Mouse (Mus musculus) limb, embryonic 11.5 days (tissue): ENCODE data around the gene Pih1d1. TPM values are rescaled to one million over a fixed set of nuclear protein-coding genes. Genes with fewer than 3 reads are reported as not detected.
"Not testable (repeated sequence)": the region's sequence is repeated elsewhere in the genome, so short reads cannot be mapped to it uniquely, and the experiment has no call there.

Experiments used
- ATAC-seq: fragments of 200-750 bp; cut with Nextera tagmentation; 2 replicates; pipeline ENCODE4 v1.8.0; 2017; ENCODE audit warnings: low read depth; ENCODE audit not compliant: insufficient number of reproducible peaks, low FRiP score, low TSS enrichment
- DNase-seq: peaks from one replicate; pipeline ENCODE4 v3.0.0-alpha.2; 2015; ENCODE audit warnings: low spot score
- H3K27ac ChIP-seq: fragments of 300-500 bp; sonication (generic); replicated peaks from 2 replicates; pipeline ENCODE4 v1.5.1; 2014; ENCODE audit warnings: low read depth, mild to moderate bottlenecking, low read length
- H3K27me3 ChIP-seq: fragments of 300-500 bp; sonication (generic); 2 replicates; pipeline ENCODE4 v1.6.1; 2014; ENCODE audit warnings: mild to moderate bottlenecking, low read length, mixed read lengths; ENCODE audit not compliant: control insufficient read depth, insufficient read depth
- H3K36me3 ChIP-seq: fragments of 300-500 bp; sonication (generic); 2 replicates; pipeline ENCODE4 v1.6.1; 2014; ENCODE audit warnings: mild to moderate bottlenecking, low read length, moderate library complexity, mixed read lengths; ENCODE audit not compliant: control insufficient read depth, insufficient read depth
- H3K4me1 ChIP-seq: fragments of 300-500 bp; sonication (generic); 2 replicates; pipeline ENCODE4 v1.6.1; 2014; ENCODE audit warnings: low read length, mixed read lengths; ENCODE audit not compliant: control insufficient read depth, insufficient read depth
- H3K4me2 ChIP-seq: fragments of 300-500 bp; sonication (generic); 2 replicates; pipeline ENCODE4 v1.6.1; 2014; ENCODE audit warnings: low read depth, mild to moderate bottlenecking, moderate library complexity; ENCODE audit not compliant: severe bottlenecking
- H3K4me3 ChIP-seq: fragments of 300-500 bp; sonication (generic); 2 replicates; pipeline ENCODE4 v1.5.1; 2014; ENCODE audit warnings: low read depth, low read length
- H3K9ac ChIP-seq: fragments of 300-500 bp; sonication (generic); 2 replicates; pipeline ENCODE4 v1.6.1; 2014; ENCODE audit warnings: mild to moderate bottlenecking, low read length
- H3K9me3 ChIP-seq: fragments of 300-500 bp; sonication (generic); 2 replicates; pipeline ENCODE4 v1.6.1; 2016; ENCODE audit warnings: low read length; ENCODE audit not compliant: control insufficient read depth
- WGBS: fragments of 180-500 bp; shearing (Covaris S2); extraction: QIAGEN DNeasy Blood & Tissue Kit; methylation state at CpG from one replicate; pipeline ENCODE4 v1.1.7; 2014; 5-methylcytosine and 5-hydroxymethylcytosine counted together
- polyA plus RNA-seq: library from polyadenylated mRNA; unstranded; fragments of >200 nt; fragmentation: Nextera tagmentation; extraction: Ambion mirVana; gene quantifications from 2 replicates; pipeline ENCODE4 v1.2.1, GENCODE M21; 2014

Gene Pih1d1
- polyA plus RNA-seq, 1 experiment from 2014 or later: 106 TPM

GRCm38 (mm10) chr7:45147899-45148298, 6.2 kb upstream of the Pih1d1 start:
- no peak for ATAC-seq
- Histone ChIP-seq H3K4me1 (0 out of 2 replicates have a peak, but pooled peaks cover 10% of the 10 kb centered on the region), H3K27me3 (no peaks in the 10 kb centered on the region), H3K9ac (no peak overlapping the region), H3K36me3 (peaks cover 2% of the 10 kb centered on the region; the same call in 1 of the 2 replicates), H3K27ac (no peak overlapping the region), H3K4me2 (no peak overlapping the region), H3K9me3 (no peaks in the 10 kb centered on the region), H3K4me3 (no peak overlapping the region)
- no peak for DNase-seq
- WGBS: 91% methylated on average over 11 of the region's 11 CpGs

GRCm38 (mm10) chr7:45148534-45149098, 5.5 kb upstream of the Pih1d1 start:
- H3K9me3 ChIP-seq: no peaks in the 10 kb centered on the region
- peaks cover 2% of the 10 kb centered on the region; the same call in 1 of the 2 replicates for H3K36me3 ChIP-seq
- WGBS: 66% methylated on average over 4 of the region's 4 CpGs
- no peak overlapping the region for H3K27ac ChIP-seq
- no peak overlapping the region for H3K4me2 ChIP-seq
- H3K27me3 ChIP-seq: no peaks in the 10 kb centered on the region
- H3K9ac ChIP-seq: peak overlapping the region; percentile 1; the same call in 1 of the 2 replicates
- no peak for DNase-seq
- H3K4me3 ChIP-seq: no peak overlapping the region
- 0 out of 2 replicates have a peak, but pooled peaks cover 10% of the 10 kb centered on the region for H3K4me1 ChIP-seq
- ATAC-seq: no peak

- WGBS: 77% methylated on average over 6 of the region's 6 CpGs
- DNase-seq: no peak
- Histone ChIP-seq H3K27ac (no peak overlapping the region), H3K4me3 (no peak overlapping the region), H3K4me2 (no peak overlapping the region), H3K9me3 (no peaks in the 10 kb centered on the region), H3K9ac (no peak overlapping the region), H3K36me3 (peaks cover 2% of the 10 kb centered on the region; the same call in 1 of the 2 replicates), H3K4me1 (0 out of 2 replicates have a peak, but pooled peaks cover 10% of the 10 kb centered on the region), H3K27me3 (no peaks in the 10 kb centered on the region)
- ATAC-seq: no peak
These were observed 4.6 kb upstream of the Pih1d1 start for GRCm38 (mm10) chr7:45149545-45149944.

DNA sequence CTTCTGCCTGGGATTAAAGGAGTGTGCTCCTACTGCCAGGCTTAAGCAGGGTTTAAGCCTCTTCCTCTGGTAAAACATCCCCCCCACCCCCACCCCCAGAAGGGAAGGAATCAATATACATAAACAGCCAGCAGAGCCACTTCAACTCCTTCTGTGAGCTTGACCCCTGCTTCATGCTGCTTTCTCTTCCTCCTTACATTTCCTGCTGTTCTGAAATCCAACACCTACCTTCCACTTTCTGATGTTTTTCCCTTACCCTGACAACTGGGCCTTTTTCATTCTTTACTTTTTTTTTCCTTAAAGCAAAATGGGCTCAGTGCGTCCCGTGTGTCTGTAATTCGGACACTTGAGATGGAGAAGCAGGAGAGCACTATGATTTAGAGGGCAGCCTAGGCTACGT, 3.8 kb upstream of the Pih1d1 start:
- 44% methylated on average over 4 of the region's 4 CpGs for WGBS
- DNase-seq (no peak), ATAC-seq (no peak)
- Histone ChIP-seq H3K9me3 (no peaks in the 10 kb centered on the region), H3K27me3 (no peaks in the 10 kb centered on the region), H3K4me2 (no peak overlapping the region), H3K4me3 (no peak overlapping the region), H3K4me1 (0 out of 2 replicates have a peak, but pooled peaks cover 12% of the 10 kb centered on the region), H3K27ac (no peak overlapping the region), H3K9ac (no peak overlapping the region), H3K36me3 (peaks cover 2% of the 10 kb centered on the region; the same call in 1 of the 2 replicates)

DNA sequence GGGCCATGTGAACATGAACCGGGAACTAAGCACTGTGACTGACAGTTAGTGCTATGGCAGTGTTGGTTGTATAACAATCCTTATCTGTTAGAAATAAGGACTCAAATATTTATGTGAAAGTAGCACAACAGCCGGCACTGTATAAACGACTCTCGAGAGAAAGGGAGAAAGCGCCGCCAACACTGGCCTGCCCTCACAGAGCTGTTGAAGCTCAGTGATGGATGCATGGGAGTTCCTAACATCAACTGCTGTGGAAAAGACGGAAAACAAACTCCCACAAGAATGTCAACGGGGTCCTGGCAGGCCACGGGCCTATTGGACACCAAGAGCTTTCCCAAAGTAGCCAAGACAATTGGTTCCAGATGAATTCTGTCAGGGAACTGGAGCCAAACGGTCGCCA, 2.8 kb upstream of the Pih1d1 start:
- ATAC-seq (no peak), DNase-seq (no peak)
- no peaks in the 10 kb centered on the region for H3K9me3 ChIP-seq
- no peak overlapping the region for H3K4me3 ChIP-seq
- no peaks in the 10 kb centered on the region for H3K27me3 ChIP-seq
- H3K36me3 ChIP-seq: peaks cover 2% of the 10 kb centered on the region; the same call in 1 of the 2 replicates
- peak overlapping the region; percentile 33; the same call in 1 of the 2 replicates for H3K27ac ChIP-seq
- no peak overlapping the region for H3K9ac ChIP-seq
- 0 out of 2 replicates have a peak, but pooled peaks cover 14% of the 10 kb centered on the region for H3K4me1 ChIP-seq
- H3K4me2 ChIP-seq: no peak overlapping the region
- 22% methylated on average over 11 of the region's 11 CpGs for WGBS

- H3K9me3 ChIP-seq, ATAC-seq, H3K4me3 ChIP-seq, DNase-seq, H3K36me3 ChIP-seq, H3K27me3 ChIP-seq, H3K9ac ChIP-seq, H3K27ac ChIP-seq, H3K4me2 ChIP-seq: not testable (repeated sequence)
- H3K4me1 ChIP-seq: 0 out of 2 replicates have a peak, but pooled peaks cover 14% of the 10 kb centered on the region
- 91% methylated on average over 2 of the region's 2 CpGs for WGBS
These were observed 1.1 kb upstream of the Pih1d1 start for GRCm38 (mm10) chr7:45153052-45153451.

DNA sequence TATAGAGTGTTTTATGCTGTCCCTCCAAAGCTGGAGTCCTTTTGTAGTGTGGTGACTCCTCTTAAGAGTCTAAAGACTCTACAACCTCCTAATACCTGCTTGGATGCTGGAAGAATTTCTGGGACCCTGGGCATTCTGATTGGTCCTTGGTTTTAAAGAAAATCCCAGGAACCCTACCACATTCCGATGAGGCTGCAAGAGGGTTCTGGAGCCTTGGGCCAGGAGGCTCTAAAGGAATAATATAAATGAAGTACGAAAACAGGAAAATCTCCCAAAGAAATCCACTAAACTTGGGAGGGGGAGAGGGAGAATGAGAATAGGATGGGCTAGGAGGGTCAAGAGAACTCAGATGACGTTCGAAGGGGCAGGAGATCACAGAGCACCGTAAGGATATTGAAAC, 517 bp upstream of the Pih1d1 start:
- DNase-seq (no peak), ATAC-seq (no peak)
- Histone ChIP-seq H3K4me3 (peak overlapping the region; percentile 51), H3K9me3 (no peaks in the 10 kb centered on the region), H3K9ac (peak overlapping the region; percentile 76), H3K4me1 (0 out of 2 replicates have a peak, but pooled peaks cover 14% of the 10 kb centered on the region), H3K4me2 (peak overlapping the region; percentile 53), H3K36me3 (peaks cover 2% of the 10 kb centered on the region; the same call in 1 of the 2 replicates), H3K27ac (peak overlapping the region; percentile 91; the same call in 1 of the 2 replicates), H3K27me3 (no peaks in the 10 kb centered on the region)
- 5% methylated on average over 5 of the region's 5 CpGs for WGBS

GRCm38 (mm10) chr7:45154993-45155514, 951 bp downstream of the Pih1d1 start:
- Histone ChIP-seq H3K4me2 (peak overlapping the region; percentile 53), H3K9ac (no peak overlapping the region), H3K36me3 (peaks cover 2% of the 10 kb centered on the region; the same call in 1 of the 2 replicates), H3K9me3 (no peaks in the 10 kb centered on the region), H3K27me3 (no peaks in the 10 kb centered on the region), H3K27ac (no peak overlapping the region), H3K4me3 (peak overlapping the region; percentile 51), H3K4me1 (0 out of 2 replicates have a peak, but pooled peaks cover 14% of the 10 kb centered on the region)
- DNase-seq (peak; percentile 52), ATAC-seq (no peak)
- 79% methylated on average over 12 of the region's 12 CpGs for WGBS
